10 mouse cellular contexts compared by ENCODE assay signal in the genomic region with DNA sequence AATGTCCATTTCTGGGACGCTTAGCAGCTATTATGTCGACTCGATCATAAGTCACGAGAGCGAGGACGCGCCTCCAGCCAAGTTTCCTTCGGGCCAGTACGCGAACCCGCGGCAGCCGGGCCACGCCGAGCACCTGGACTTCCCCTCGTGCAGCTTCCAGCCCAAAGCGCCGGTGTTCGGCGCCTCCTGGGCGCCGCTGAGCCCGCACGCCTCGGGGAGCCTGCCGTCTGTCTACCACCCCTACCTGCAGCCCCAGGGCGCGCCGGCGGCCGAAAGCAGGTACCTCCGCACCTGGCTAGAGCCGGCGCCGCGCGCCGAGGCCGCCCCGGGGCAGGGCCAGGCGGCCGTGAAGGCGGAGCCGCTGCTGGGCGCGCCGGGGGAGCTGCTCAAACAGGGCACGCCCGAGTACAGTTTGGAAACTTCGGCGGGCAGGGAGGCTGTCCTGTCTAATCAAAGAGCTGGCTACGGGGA. TPM values are rescaled to one million over a fixed set of nuclear protein-coding genes. Genes with fewer than 3 reads are reported as not detected.
A peak's percentile ranks its signal among the peaks of the same experiment; 100 is the strongest.
DNase-seq lines count a peak whose midpoint lies in the region; ATAC-seq lines count a peak whose summit lies in the region.
"Had no signal": no experiment of that assay in that cellular context is flagged by ENCODE, and none has a peak within 500 bp of the region (broad histone marks: within the 10 kb centered on the region; RNA-seq: fewer than 3 reads in every experiment).

No protein-coding gene starts in this region.

- peak; percentile 66 for ATAC-seq in lung, embryonic 16.5 days (ENCODE audit: low read depth)
- ATAC-seq in kidney, embryonic 16.5 days (ENCODE audit: low FRiP score, low TSS enrichment), result peak; percentile 76
- peak; percentile 18 for ATAC-seq in neural tube, embryonic 15.5 days (ENCODE audit: low FRiP score)
- ATAC-seq in cerebellum, adult (ENCODE audit: insufficient number of reproducible peaks, low FRiP score, low TSS enrichment), result no peak

- peak overlapping the region; percentile 41 for H3K4me3 ChIP-seq in lung, embryonic 16.5 days (ENCODE audit: low read length)
- peak overlapping the region; percentile 6; the same call in 1 of the 2 replicates for H3K4me3 ChIP-seq in embryonic facial prominence, embryonic 10.5 days
- H3K4me3 ChIP-seq in kidney, embryonic 16.5 days (ENCODE audit: low read length), result peak overlapping the region; percentile 71
- H3K4me3 ChIP-seq in neural tube, embryonic 15.5 days (replicated peaks), result peak overlapping the region; percentile 59
- H3K4me3 ChIP-seq: heart, adult 2 months had no signal

- H3K9ac ChIP-seq in lung, embryonic 16.5 days (ENCODE audit: low read length), result no peak overlapping the region
- H3K9ac ChIP-seq in kidney, embryonic 16.5 days (replicated peaks; ENCODE audit: low read length), result peak overlapping the region; percentile 85
- H3K9ac ChIP-seq in neural tube, embryonic 15.5 days (replicated peaks), result peak overlapping the region; percentile 96

- H3K4me1 ChIP-seq in lung, embryonic 16.5 days (replicated peaks; ENCODE audit: control insufficient read depth, insufficient read depth, low read length), result peaks cover 19% of the 10 kb centered on the region
- H3K4me1 ChIP-seq in embryonic facial prominence, embryonic 10.5 days, result peaks cover 11% of the 10 kb centered on the region
- H3K4me1 ChIP-seq in kidney, embryonic 16.5 days (ENCODE audit: insufficient read depth, low read length), result peaks cover 61% of the 10 kb centered on the region
- H3K4me1 ChIP-seq in neural tube, embryonic 15.5 days, result peaks cover 84% of the 10 kb centered on the region

- no peaks in the 10 kb centered on the region for H3K9me3 ChIP-seq in lung, embryonic 16.5 days (ENCODE audit: control insufficient read depth, low read length)
- no peaks in the 10 kb centered on the region for H3K9me3 ChIP-seq in embryonic facial prominence, embryonic 10.5 days
- H3K9me3 ChIP-seq in kidney, embryonic 16.5 days (ENCODE audit: low read length), result no peaks in the 10 kb centered on the region
- H3K9me3 ChIP-seq in neural tube, embryonic 15.5 days (replicated peaks), result no peaks in the 10 kb centered on the region

- under 1% methylated on average over 52 of the region's 52 CpGs for whole genome bisulfite sequencing in lung, embryonic 16.5 days
- WGBS in embryonic facial prominence, embryonic 10.5 days, result under 1% methylated on average over 52 of the region's 52 CpGs
- WGBS in kidney, embryonic 16.5 days, result under 1% methylated on average over 52 of the region's 52 CpGs
- under 1% methylated on average over 52 of the region's 52 CpGs for whole genome bisulfite sequencing in neural tube, embryonic 15.5 days

- peaks cover 97% of the 10 kb centered on the region for H3K27me3 ChIP-seq in lung, embryonic 16.5 days (ENCODE audit: control insufficient read depth, insufficient read depth, low read depth, low read length)
- H3K27me3 ChIP-seq in embryonic facial prominence, embryonic 10.5 days (replicated peaks; ENCODE audit: low read depth, poor library complexity, severe bottlenecking), result peaks cover 100% of the 10 kb centered on the region
- H3K27me3 ChIP-seq in kidney, embryonic 16.5 days (ENCODE audit: insufficient read depth, low read length), result no peaks in the 10 kb centered on the region; the same call in 1 of the 2 replicates
- H3K27me3 ChIP-seq in neural tube, embryonic 15.5 days (replicated peaks), result no peaks in the 10 kb centered on the region

- H3K27ac ChIP-seq in lung, embryonic 16.5 days (ENCODE audit: low read length), result no peak overlapping the region
- H3K27ac ChIP-seq in embryonic facial prominence, embryonic 10.5 days (replicated peaks), result no peak overlapping the region
- H3K27ac ChIP-seq in kidney, embryonic 16.5 days (ENCODE audit: low read length), result peak overlapping the region; percentile 96
- H3K27ac ChIP-seq in neural tube, embryonic 15.5 days (replicated peaks), result peak overlapping the region; percentile 99
- H3K27ac ChIP-seq: heart, adult 2 months had no signal

- no peaks in the 10 kb centered on the region for H3K36me3 ChIP-seq in lung, embryonic 16.5 days (ENCODE audit: control insufficient read depth, insufficient read depth, low read length)
- no peaks in the 10 kb centered on the region for H3K36me3 ChIP-seq in embryonic facial prominence, embryonic 10.5 days (replicated peaks)
- 0 out of 2 replicates have a peak, but pooled peaks cover 3% of the 10 kb centered on the region for H3K36me3 ChIP-seq in kidney, embryonic 16.5 days (ENCODE audit: insufficient read depth, low read length)
- no peaks in the 10 kb centered on the region for H3K36me3 ChIP-seq in neural tube, embryonic 15.5 days

- H3K4me2 ChIP-seq in lung, embryonic 16.5 days (ENCODE audit: low read depth, low read length), result peak overlapping the region; percentile 57
- peak overlapping the region; percentile 86 for H3K4me2 ChIP-seq in kidney, embryonic 16.5 days (replicated peaks; ENCODE audit: low read depth, low read length)
- peak overlapping the region; percentile 87 for H3K4me2 ChIP-seq in neural tube, embryonic 15.5 days

- DNase-seq in lung, postnatal 14 days, result no peak
- DNase-seq in embryonic facial prominence, embryonic 10.5 days (ENCODE audit: low spot score), result no peak
- DNase-seq in cerebellum, postnatal 25 days, result no peak
- no peak for DNase-seq in adipocyte (ENCODE audit: low spot score)
- DNase-seq: right cerebral cortex, postnatal 14 days had no signal

RNA-seq across cellular contexts. Expression of gene Hoxb9, which starts 0.3 kb away (rescaled TPM):
- 0.28 and 0.30 TPM in 2 replicates for polyA plus RNA-seq in lung, embryonic 16.5 days (2015; fragmentation: Nextera tagmentation; extraction: Ambion mirVana)
- not detected in 2 replicates for polyA plus RNA-seq in embryonic facial prominence, embryonic 10.5 days (2016; fragmentation: Nextera tagmentation; extraction: Ambion mirVana)
- polyA plus RNA-seq in kidney, embryonic 16.5 days (2015; fragmentation: Nextera tagmentation; extraction: Ambion mirVana), result 21.5 and 24.5 TPM in 2 replicates
- 55.7 and 57.5 TPM in 2 replicates for polyA plus RNA-seq in neural tube, embryonic 15.5 days (2015; fragmentation: Nextera tagmentation; extraction: Ambion mirVana)
- polyA plus RNA-seq: heart, adult 2 months had no signal

RNA-seq across cellular contexts. Expression of gene Hoxb8, which starts 10.1 kb away (rescaled TPM):
- polyA plus RNA-seq in lung, embryonic 16.5 days (2015; fragmentation: Nextera tagmentation; extraction: Ambion mirVana), result 0.33 and 0.79 TPM in 2 replicates
- polyA plus RNA-seq in embryonic facial prominence, embryonic 10.5 days (2016; fragmentation: Nextera tagmentation; extraction: Ambion mirVana), result not detected in 2 replicates
- 9.5 and 12.9 TPM in 2 replicates for polyA plus RNA-seq in kidney, embryonic 16.5 days (2015; fragmentation: Nextera tagmentation; extraction: Ambion mirVana)
- 63.1 and 71.8 TPM in 2 replicates for polyA plus RNA-seq in neural tube, embryonic 15.5 days (2015; fragmentation: Nextera tagmentation; extraction: Ambion mirVana)
- polyA plus RNA-seq: heart, adult 2 months had no signal

RNA-seq across cellular contexts. Expression of gene Hoxb7, which starts 14.8 kb away (rescaled TPM):
- 2.2 and 3.2 TPM in 2 replicates for polyA plus RNA-seq in lung, embryonic 16.5 days (2015; fragmentation: Nextera tagmentation; extraction: Ambion mirVana)
- not detected in 2 replicates for polyA plus RNA-seq in embryonic facial prominence, embryonic 10.5 days (2016; fragmentation: Nextera tagmentation; extraction: Ambion mirVana)
- polyA plus RNA-seq in kidney, embryonic 16.5 days (2015; fragmentation: Nextera tagmentation; extraction: Ambion mirVana), result 60.9 and 68.3 TPM in 2 replicates
- polyA plus RNA-seq in neural tube, embryonic 15.5 days (2015; fragmentation: Nextera tagmentation; extraction: Ambion mirVana), result 101 and 115 TPM in 2 replicates
- polyA plus RNA-seq: heart, adult 2 months had no signal

RNA-seq across cellular contexts. Expression of gene Hoxb6, which starts 20.7 kb away (rescaled TPM):
- 8.8 and 11.6 TPM in 2 replicates for polyA plus RNA-seq in lung, embryonic 16.5 days (2015; fragmentation: Nextera tagmentation; extraction: Ambion mirVana)
- 0.15 TPM in 1 of 2 replicates, not detected in the other for polyA plus RNA-seq in embryonic facial prominence, embryonic 10.5 days (2016; fragmentation: Nextera tagmentation; extraction: Ambion mirVana)
- 50.3 and 55.7 TPM in 2 replicates for polyA plus RNA-seq in kidney, embryonic 16.5 days (2015; fragmentation: Nextera tagmentation; extraction: Ambion mirVana)
- polyA plus RNA-seq in neural tube, embryonic 15.5 days (2015; fragmentation: Nextera tagmentation; extraction: Ambion mirVana), result 109 and 135 TPM in 2 replicates
- polyA plus RNA-seq: heart, adult 2 months had no signal

RNA-seq across cellular contexts. Expression of gene Hoxb5, which starts 31.6 kb away (rescaled TPM):
- 39.2 and 46.6 TPM in 2 replicates for polyA plus RNA-seq in lung, embryonic 16.5 days (2015; fragmentation: Nextera tagmentation; extraction: Ambion mirVana)
- polyA plus RNA-seq in embryonic facial prominence, embryonic 10.5 days (2016; fragmentation: Nextera tagmentation; extraction: Ambion mirVana), result 0.07 and 0.28 TPM in 2 replicates
- polyA plus RNA-seq in kidney, embryonic 16.5 days (2015; fragmentation: Nextera tagmentation; extraction: Ambion mirVana), result 19.2 and 24.3 TPM in 2 replicates
- 39.5 and 106 TPM in 2 replicates for polyA plus RNA-seq in neural tube, embryonic 15.5 days (2015; fragmentation: Nextera tagmentation; extraction: Ambion mirVana)

Comparison
In these comparisons a context has a peak if more than half of its experiments do, and no peak if none do; other contexts are left out.
1. H3K27ac ChIP-seq: peak in kidney, embryonic 16.5 days (single experiment) and neural tube, embryonic 15.5 days (single experiment); none in lung, embryonic 16.5 days (single experiment) and embryonic facial prominence, embryonic 10.5 days (single experiment).
2. H3K4me3 ChIP-seq: peak in every context shown above with its lines; median percentile 71 in kidney, embryonic 16.5 days; 59 in neural tube, embryonic 15.5 days; 41 in lung, embryonic 16.5 days; 6 in embryonic facial prominence, embryonic 10.5 days.
3. RNA of gene Hoxb9, which starts 0.3 kb away (polyA plus RNA-seq): 55.7 to 57.5 TPM in neural tube, embryonic 15.5 days and 21.5 to 24.5 TPM in kidney, embryonic 16.5 days; 0.28 to 0.30 TPM in lung, embryonic 16.5 days and not detected in embryonic facial prominence, embryonic 10.5 days; every median in the first group is over 10 times any median in the second.
4. RNA of gene Hoxb7, which starts 14.8 kb away (polyA plus RNA-seq): 101 to 115 TPM in neural tube, embryonic 15.5 days and 60.9 to 68.3 TPM in kidney, embryonic 16.5 days; 2.2 to 3.2 TPM in lung, embryonic 16.5 days and not detected in embryonic facial prominence, embryonic 10.5 days; every median in the first group is over 10 times any median in the second.
5. Peak in every context shown above with its lines, with median percentiles within 50 percentile points of each other: H3K4me2 ChIP-seq.